Mouse (Mus musculus): ENCODE data around the gene Otx2. TPM values are rescaled to one million over a fixed set of nuclear protein-coding genes. Genes with fewer than 3 reads are reported as not detected.

Gene Otx2
- total RNA-seq, 2 experiments from 2014 or later: 0.77 to 0.86 TPM

DNA sequence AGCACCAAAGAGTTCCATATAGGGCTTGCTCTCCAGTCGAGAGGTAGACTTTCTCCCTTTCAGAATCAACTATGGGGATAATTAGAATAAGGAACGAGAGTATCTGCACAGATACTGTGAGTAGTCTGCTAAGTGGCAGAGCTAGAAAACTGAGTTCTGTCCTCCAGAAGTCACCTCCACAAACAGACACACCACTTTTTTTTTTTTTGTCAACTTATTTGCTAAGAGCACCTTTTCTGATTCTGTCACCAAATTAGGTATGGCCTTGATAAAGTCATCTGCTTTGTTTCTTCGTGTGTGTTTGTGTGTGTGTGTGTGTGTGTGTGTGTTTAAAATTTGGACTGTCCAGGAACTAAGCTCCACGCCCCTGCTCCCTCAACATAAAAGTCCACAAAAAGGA is 13.0 kb downstream of the Otx2 start:
- TF ChIP-seq CTCF (IDR thresholded peaks at IDR 0.05): no peak
- intact Hi-C loops (cut with DNase I): loop anchor here (10.0 kb wide), 1 partner anchor 324 kb away; no protein-coding TSS in a partner anchor
- H3K27ac ChIP-seq: no peak overlapping the region
- H3K4me3 ChIP-seq: no peak overlapping the region
- no peak for DNase-seq (ENCODE audit: extremely low spot score in 1 of 2, low spot score in 2 of 2)

- no peak for TF ChIP-seq CTCF (IDR thresholded peaks at IDR 0.05)
- Histone ChIP-seq H3K4me3 (no peak overlapping the region), H3K27ac (no peak overlapping the region)
- DNase-seq (ENCODE audit: extremely low spot score in 1 of 2, low spot score in 2 of 2): no peak
- intact Hi-C loops (cut with DNase I): loop anchor here (10.0 kb wide), 1 partner anchor 325 kb away; no protein-coding TSS in a partner anchor
These were observed 14.0 kb downstream of the Otx2 start for GRCm38 (mm10) chr14:48659661-48660060.

DNA sequence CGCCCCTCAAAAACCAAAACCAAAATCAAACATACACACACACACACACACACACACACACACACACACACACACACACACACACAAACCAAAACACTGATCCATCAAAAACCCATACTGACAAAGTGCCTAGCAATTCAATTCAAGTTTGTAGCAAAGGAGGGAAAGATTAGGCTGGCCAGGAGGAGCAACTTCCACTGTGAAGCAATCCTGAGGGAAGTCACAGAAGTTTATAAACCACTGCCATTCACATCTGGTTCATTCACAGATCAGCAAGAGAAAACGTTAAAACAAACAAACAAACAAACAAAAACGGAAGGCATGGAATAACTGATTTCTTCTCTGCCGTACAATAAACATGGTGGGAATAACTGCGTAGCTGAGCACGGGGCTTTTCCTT is 16.4 kb downstream of the Otx2 start:
- no peak overlapping the region for H3K4me3 ChIP-seq

DNA sequence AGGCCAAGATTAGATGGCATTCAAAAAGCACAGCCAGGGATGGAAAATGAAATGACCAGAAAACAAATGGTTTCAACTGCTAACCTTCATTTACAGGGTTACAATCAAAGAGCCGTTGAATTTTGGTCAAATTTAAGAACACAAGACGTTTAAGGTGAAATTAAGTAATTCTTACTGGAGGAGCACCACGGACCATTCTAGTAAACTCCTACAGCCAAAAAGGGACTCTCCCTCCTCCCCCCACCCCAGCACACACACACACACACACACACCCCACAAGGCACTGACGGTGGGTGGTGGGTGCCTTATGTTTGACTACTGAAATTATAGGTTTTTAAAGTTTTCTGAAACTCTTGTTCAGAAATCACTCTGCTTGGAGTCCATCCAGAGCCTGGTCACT is 16.9 kb downstream of the Otx2 start:
- DNase-seq (ENCODE audit: extremely low spot score in 1 of 2, low spot score in 2 of 2): no peak
- Histone ChIP-seq H3K27ac (no peak overlapping the region), H3K4me3 (no peak overlapping the region)
- no peak for TF ChIP-seq CTCF (IDR thresholded peaks at IDR 0.05)
- intact Hi-C loops (cut with DNase I): no loop called here

More for the DNA sequence above, 16.4 kb downstream of the Otx2 start:
- no peak overlapping the region for H3K27ac ChIP-seq
- intact Hi-C loops (cut with DNase I): no loop called here
- DNase-seq (ENCODE audit: extremely low spot score in 1 of 2, low spot score in 2 of 2): no peak
- TF ChIP-seq CTCF (IDR thresholded peaks at IDR 0.05): no peak

- intact Hi-C loops (cut with DNase I): no loop called here
- TF ChIP-seq CTCF (IDR thresholded peaks at IDR 0.05): no peak
- H3K27ac ChIP-seq: no peak overlapping the region
- no peak for DNase-seq (ENCODE audit: extremely low spot score in 1 of 2, low spot score in 2 of 2)
- no peak overlapping the region for H3K4me3 ChIP-seq
These were observed 17.6 kb downstream of the Otx2 start for GRCm38 (mm10) chr14:48655792-48656550.

- no peak for TF ChIP-seq CTCF (IDR thresholded peaks at IDR 0.05)
- no peak for DNase-seq (ENCODE audit: extremely low spot score in 1 of 2, low spot score in 2 of 2)
- H3K27ac ChIP-seq: no peak overlapping the region
- H3K4me3 ChIP-seq: no peak overlapping the region
- intact Hi-C loops (cut with DNase I): no loop called here
These were observed 18.4 kb downstream of the Otx2 start for GRCm38 (mm10) chr14:48655073-48655791.

- intact Hi-C loops (cut with DNase I): no loop called here
- no peak for DNase-seq (ENCODE audit: extremely low spot score in 1 of 2, low spot score in 2 of 2)
- H3K4me3 ChIP-seq: no peak overlapping the region
- no peak for TF ChIP-seq CTCF (IDR thresholded peaks at IDR 0.05)
- no peak overlapping the region for H3K27ac ChIP-seq
These were observed 19.0 kb downstream of the Otx2 start for GRCm38 (mm10) chr14:48654551-48655072.

GRCm38 (mm10) chr14:48653676-48654510 is 19.7 kb downstream of the Otx2 start:
- H3K4me3 ChIP-seq: no peak overlapping the region
- no peak for TF ChIP-seq CTCF (IDR thresholded peaks at IDR 0.05)
- intact Hi-C loops (cut with DNase I): no loop called here
- no peak for DNase-seq (ENCODE audit: extremely low spot score in 1 of 2, low spot score in 2 of 2)
- H3K27ac ChIP-seq: no peak overlapping the region

DNA sequence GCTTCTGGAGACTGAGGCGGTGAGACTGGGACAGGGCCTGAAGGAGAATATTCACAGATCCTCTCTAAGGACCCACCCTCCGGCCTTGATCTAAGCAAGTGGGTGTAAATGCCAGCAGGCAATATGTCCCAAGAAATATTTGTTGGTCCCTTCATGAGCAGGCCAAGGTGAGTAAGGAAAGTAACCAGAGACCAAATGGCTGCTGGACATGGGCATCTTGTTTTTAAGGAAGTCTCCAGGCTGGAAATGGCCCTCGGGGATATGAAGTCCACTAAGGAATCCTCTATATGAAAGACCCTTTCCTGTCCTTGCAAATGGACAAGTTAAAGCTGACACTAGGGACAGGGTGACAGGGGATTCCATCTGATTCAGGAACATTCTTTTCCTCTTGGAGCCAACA is 20.5 kb downstream of the Otx2 start:
- intact Hi-C loops (cut with DNase I): no loop called here

GRCm38 (mm10) chr14:48652256-48652655 is 21.4 kb downstream of the Otx2 start:
- H3K27ac ChIP-seq: no peak overlapping the region
- intact Hi-C loops (cut with DNase I): no loop called here
- no peak for TF ChIP-seq CTCF (IDR thresholded peaks at IDR 0.05)
- no peak for DNase-seq (ENCODE audit: extremely low spot score in 1 of 2, low spot score in 2 of 2)
- no peak overlapping the region for H3K4me3 ChIP-seq

More for the DNA sequence above, 20.5 kb downstream of the Otx2 start:
- no peak for TF ChIP-seq CTCF (IDR thresholded peaks at IDR 0.05)
- Histone ChIP-seq H3K4me3 (no peak overlapping the region), H3K27ac (no peak overlapping the region)
- DNase-seq (ENCODE audit: extremely low spot score in 1 of 2, low spot score in 2 of 2): no peak

GRCm38 (mm10) chr14:48651471-48652211 is 22.0 kb downstream of the Otx2 start:
- Histone ChIP-seq H3K27ac (no peak overlapping the region), H3K4me3 (no peak overlapping the region)
- no peak for TF ChIP-seq CTCF (IDR thresholded peaks at IDR 0.05)
- DNase-seq (ENCODE audit: extremely low spot score in 1 of 2, low spot score in 2 of 2): no peak
- intact Hi-C loops (cut with DNase I): no loop called here

Measured in left cerebral cortex, adult 2 months (tissue).